In genomic region chr10:75772795-75773664, GRCm38 (mm10) we compare ENCODE assay signal across 8 mouse cellular contexts. TPM values are rescaled to one million over a fixed set of nuclear protein-coding genes. Genes with fewer than 3 reads are reported as not detected.
DNase-seq lines count a peak whose midpoint lies in the region; ATAC-seq lines count a peak whose summit lies in the region.

Gene Ddt, minus strand, starts transcription at chr10:75773414.

- peak; percentile 98 for DNase-seq in R1 (ENCODE audit: low read depth, low spot score)
- peak; percentile 85 to 95 for DNase-seq in cerebellum, postnatal 25 days
- DNase-seq in frontal cortex, postnatal 25 days (ENCODE audit: low spot score in 2 of 2): peak; percentile 44 to 64
- peak; percentile 84 for DNase-seq in hindbrain, embryonic 14.5 days (ENCODE audit: low spot score)
- peak; percentile 84 for DNase-seq in left cerebral cortex, adult 11 months (ENCODE audit: low spot score)
- DNase-seq in lung, postnatal 4 days: peak; percentile 88 to 91
- DNase-seq in right cerebral cortex, adult 18-20 months: peak; percentile 91
- DNase-seq in urinary bladder, postnatal 10 days (ENCODE audit: low spot score): peak; percentile 51

- H3K9ac ChIP-seq in hindbrain, embryonic 14.5 days: peak within 1 kb of the TSS; percentile 57

- under 1% methylated on average over 46 of the region's 47 CpGs for WGBS in hindbrain, embryonic 14.5 days

- no peak within 1 kb of the TSS for H3K27ac ChIP-seq in hindbrain, embryonic 14.5 days

- peaks cover 10% of the 10 kb centered on the region for H3K4me1 ChIP-seq in hindbrain, embryonic 14.5 days (replicated peaks; ENCODE audit: control insufficient read depth, insufficient read depth, low read length)

- peak within 1 kb of the TSS; percentile 99 for H3K4me2 ChIP-seq in hindbrain, embryonic 14.5 days (replicated peaks)

- H3K4me3 ChIP-seq in hindbrain, embryonic 14.5 days (replicated peaks; ENCODE audit: low read length): peak within 1 kb of the TSS; percentile 48

- H3K27me3 ChIP-seq in hindbrain, embryonic 14.5 days (ENCODE audit: control insufficient read depth, insufficient read depth, low read length): peaks cover 4% of the 10 kb centered on the region; the same call in 1 of the 2 replicates

- peak; percentile 97 for ATAC-seq in hindbrain, embryonic 14.5 days (ENCODE audit: low FRiP score)

- H3K9me3 ChIP-seq in hindbrain, embryonic 14.5 days (ENCODE audit: control insufficient read depth, low read length): no peaks in the 10 kb centered on the region

- no peaks in the 10 kb centered on the region for H3K36me3 ChIP-seq in hindbrain, embryonic 14.5 days (replicated peaks; ENCODE audit: control insufficient read depth, insufficient read depth)

RNA-seq across cellular contexts. Expression of gene Ddt, which starts in this region (rescaled TPM):
- polyA plus RNA-seq in hindbrain, embryonic 14.5 days (2014; fragmentation: Nextera tagmentation; extraction: Ambion mirVana): 84.3 and 89.8 TPM in 2 replicates
